Mouse (Mus musculus) lung, embryonic 15.5 days (tissue): ENCODE results near the gene Nup188. TPM values are rescaled to one million over a fixed set of nuclear protein-coding genes. Genes with fewer than 3 reads are reported as not detected.

Source experiments
- ATAC-seq: fragments of 200-750 bp; cut with Nextera tagmentation; 2 replicates; pipeline ENCODE4 v1.8.0; 2017; ENCODE audit warnings: moderate number of reproducible peaks, borderline replicate concordance; ENCODE audit not compliant: low FRiP score, low TSS enrichment; ENCODE audit errors: extremely low read depth
- H3K27ac ChIP-seq: fragments of 300-500 bp; sonication (generic); 2 replicates; pipeline ENCODE4 v1.5.1; 2015; ENCODE audit warnings: moderate library complexity, mild to moderate bottlenecking, inconsistent platforms
- H3K27me3 ChIP-seq: fragments of 300-500 bp; sonication (generic); 2 replicates; pipeline ENCODE4 v1.6.1; 2015; ENCODE audit warnings: inconsistent platforms
- H3K36me3 ChIP-seq: fragments of 300-500 bp; sonication (generic); 2 replicates; pipeline ENCODE4 v1.6.1; 2015; ENCODE audit warnings: inconsistent platforms
- H3K4me1 ChIP-seq: fragments of 300-500 bp; sonication (generic); 2 replicates; pipeline ENCODE4 v1.6.1; 2015; ENCODE audit warnings: inconsistent platforms
- H3K4me2 ChIP-seq: fragments of 300-500 bp; sonication (generic); 2 replicates; pipeline ENCODE4 v1.6.1; 2015; ENCODE audit warnings: inconsistent platforms, mild to moderate bottlenecking, moderate library complexity
- H3K4me3 ChIP-seq: fragments of 300-500 bp; sonication (generic); 2 replicates; pipeline ENCODE4 v1.5.1; 2015; ENCODE audit warnings: mild to moderate bottlenecking, inconsistent platforms
- H3K9ac ChIP-seq: fragments of 300-500 bp; sonication (generic); 2 replicates; pipeline ENCODE4 v1.6.1; 2015; ENCODE audit warnings: inconsistent platforms
- H3K9me3 ChIP-seq: fragments of 300-500 bp; sonication (generic); 2 replicates; pipeline ENCODE4 v1.6.1; 2016; ENCODE audit warnings: inconsistent platforms
- WGBS: fragments of 180-500 bp; shearing (Covaris S2); methylation state at CpG from one replicate; pipeline ENCODE4 v1.1.7; 2015; 5-methylcytosine and 5-hydroxymethylcytosine counted together
- polyA plus RNA-seq: library from polyadenylated mRNA; unstranded; fragments of >200 nt; fragmentation: Nextera tagmentation; extraction: Ambion mirVana; gene quantifications from 2 replicates; pipeline ENCODE4 v1.2.1, GENCODE M21; 2015

Nup188 gene
- polyA plus RNA-seq, result 28.2 and 30.4 TPM in 2 replicates

GRCm38 (mm10) chr2:30286192-30287026 is at the start of gene Nup188, which contains the start of gene Dolk:
Nup188 (plus strand) TSS chr2:30286397.
Dolk (minus strand) TSS chr2:30286334.
- peaks cover 22% of the 10 kb centered on the region for H3K4me1 ChIP-seq
- H3K27me3 ChIP-seq, result no peaks in the 10 kb centered on the region
- H3K27ac ChIP-seq, result peak within 1 kb of the TSS; percentile 58
- under 1% methylated on average over 66 of the region's 68 CpGs for WGBS
- H3K36me3 ChIP-seq, result no peaks in the 10 kb centered on the region
- ATAC-seq, result peak; percentile 97
- H3K4me2 ChIP-seq, result peak within 1 kb of the TSS; percentile 88
- H3K9ac ChIP-seq, result peak within 1 kb of the TSS; percentile 95
- peak within 1 kb of the TSS; percentile 83 for H3K4me3 ChIP-seq
- H3K9me3 ChIP-seq, result no peaks in the 10 kb centered on the region

GRCm38 (mm10) chr2:30236426-30237198 is 49.6 kb upstream of the Nup188 start:
- Histone ChIP-seq H3K4me3 (peak overlapping the region; percentile 89), H3K4me1 (peaks cover 41% of the 10 kb centered on the region), H3K9me3 (no peaks in the 10 kb centered on the region), H3K9ac (peak overlapping the region; percentile 62), H3K36me3 (peaks cover 14% of the 10 kb centered on the region), H3K27ac (peak overlapping the region; percentile 74), H3K27me3 (no peaks in the 10 kb centered on the region), H3K4me2 (peak overlapping the region; percentile 88)
- 2% methylated on average over 18 of the region's 18 CpGs for WGBS
- no peak for ATAC-seq

- peak; percentile 95 for ATAC-seq
- Histone ChIP-seq H3K27ac (peak within 1 kb of the TSS; percentile 92), H3K36me3 (peaks cover 16% of the 10 kb centered on the region), H3K4me1 (peaks cover 46% of the 10 kb centered on the region), H3K9me3 (no peaks in the 10 kb centered on the region), H3K9ac (peak within 1 kb of the TSS; percentile 85), H3K4me3 (peak within 1 kb of the TSS; percentile 89), H3K27me3 (no peaks in the 10 kb centered on the region), H3K4me2 (peak within 1 kb of the TSS; percentile 88)
- under 1% methylated on average over 63 of the region's 67 CpGs for WGBS
Observed at GRCm38 (mm10) chr2:30237199-30237880, 48.9 kb upstream of the Nup188 start, which contains the start of gene Lrrc8a. Lrrc8a (plus strand) TSS chr2:30237715.

- peaks cover 49% of the 10 kb centered on the region for H3K4me1 ChIP-seq
- WGBS, result under 1% methylated on average over 39 of the region's 42 CpGs
- peak; percentile 89 for ATAC-seq
- H3K9ac ChIP-seq, result peak overlapping the region; percentile 85
- peak overlapping the region; percentile 88 for H3K4me2 ChIP-seq
- H3K4me3 ChIP-seq, result peak overlapping the region; percentile 89
- H3K27me3 ChIP-seq, result no peaks in the 10 kb centered on the region
- H3K36me3 ChIP-seq, result peaks cover 16% of the 10 kb centered on the region
- H3K9me3 ChIP-seq, result no peaks in the 10 kb centered on the region
- peak overlapping the region; percentile 92 for H3K27ac ChIP-seq
Observed at GRCm38 (mm10) chr2:30237881-30238280, 48.3 kb upstream of the Nup188 start.

GRCm38 (mm10) chr2:30238906-30239465 is 47.2 kb upstream of the Nup188 start:
- Histone ChIP-seq H3K9ac (peak overlapping the region; percentile 85; the same call in 1 of the 2 replicates), H3K36me3 (peaks cover 21% of the 10 kb centered on the region), H3K27me3 (no peaks in the 10 kb centered on the region), H3K9me3 (no peaks in the 10 kb centered on the region), H3K4me1 (peaks cover 59% of the 10 kb centered on the region), H3K4me2 (peak overlapping the region; percentile 88), H3K27ac (peak overlapping the region; percentile 54), H3K4me3 (peak overlapping the region; percentile 89)
- 62% methylated on average over 3 of the region's 3 CpGs for WGBS
- ATAC-seq, result no peak

GRCm38 (mm10) chr2:30239777-30240176 is 46.4 kb upstream of the Nup188 start:
- no peak for ATAC-seq
- Histone ChIP-seq H3K9ac (no peak overlapping the region), H3K36me3 (peaks cover 25% of the 10 kb centered on the region), H3K9me3 (no peaks in the 10 kb centered on the region), H3K4me3 (no peak overlapping the region), H3K4me1 (peaks cover 63% of the 10 kb centered on the region), H3K4me2 (peak overlapping the region; percentile 88; the same call in 1 of the 2 replicates), H3K27me3 (no peaks in the 10 kb centered on the region), H3K27ac (peak overlapping the region; percentile 58)
- 62% methylated on average over 4 of the region's 4 CpGs for WGBS

- WGBS, result 75% methylated on average over 2 of the region's 2 CpGs
- peak within 1 kb of the TSS; percentile 89; the same call in 1 of the 2 replicates for H3K4me3 ChIP-seq
- peaks cover 25% of the 10 kb centered on the region for H3K36me3 ChIP-seq
- peak within 1 kb of the TSS; percentile 58 for H3K27ac ChIP-seq
- no peaks in the 10 kb centered on the region for H3K9me3 ChIP-seq
- no peak for ATAC-seq
- no peak within 1 kb of the TSS for H3K9ac ChIP-seq
- H3K4me1 ChIP-seq, result peaks cover 65% of the 10 kb centered on the region
- no peaks in the 10 kb centered on the region for H3K27me3 ChIP-seq
- peak within 1 kb of the TSS; percentile 88 for H3K4me2 ChIP-seq
Observed at GRCm38 (mm10) chr2:30240267-30240666, 45.9 kb upstream of the Nup188 start, which contains the start of gene Gm28035. Gm28035 (plus strand) TSS chr2:30240567.

GRCm38 (mm10) chr2:30242509-30242908 is 43.7 kb upstream of the Nup188 start:
- Histone ChIP-seq H3K4me1 (peaks cover 62% of the 10 kb centered on the region), H3K4me3 (no peak overlapping the region), H3K27ac (peak overlapping the region; percentile 70), H3K9ac (no peak overlapping the region), H3K9me3 (no peaks in the 10 kb centered on the region), H3K36me3 (peaks cover 28% of the 10 kb centered on the region), H3K27me3 (no peaks in the 10 kb centered on the region), H3K4me2 (peak overlapping the region; percentile 21; the same call in 1 of the 2 replicates)
- WGBS, result 57% methylated on average over 4 of the region's 4 CpGs
- peak; percentile 29; the same call in 1 of the 2 replicates for ATAC-seq

- H3K9ac ChIP-seq, result no peak overlapping the region
- H3K4me3 ChIP-seq, result no peak overlapping the region
- no peak overlapping the region for H3K4me2 ChIP-seq
- no peak for ATAC-seq
- peaks cover 29% of the 10 kb centered on the region for H3K36me3 ChIP-seq
- WGBS, result 84% methylated on average over 4 of the region's 4 CpGs
- no peaks in the 10 kb centered on the region for H3K9me3 ChIP-seq
- no peaks in the 10 kb centered on the region for H3K27me3 ChIP-seq
- H3K4me1 ChIP-seq, result peaks cover 60% of the 10 kb centered on the region
- 0 out of 2 replicates have a peak overlapping the region, but pooled peaks have one; percentile 10 for H3K27ac ChIP-seq
Observed at GRCm38 (mm10) chr2:30243391-30243790, 42.8 kb upstream of the Nup188 start.

GRCm38 (mm10) chr2:30244595-30245178 is 41.5 kb upstream of the Nup188 start:
- Histone ChIP-seq H3K4me2 (no peak overlapping the region), H3K27me3 (no peaks in the 10 kb centered on the region), H3K4me3 (no peak overlapping the region), H3K9me3 (no peaks in the 10 kb centered on the region), H3K4me1 (peaks cover 47% of the 10 kb centered on the region), H3K27ac (peak overlapping the region; percentile 51), H3K9ac (no peak overlapping the region), H3K36me3 (peaks cover 42% of the 10 kb centered on the region)
- no peak for ATAC-seq
- WGBS, result 52% methylated on average over 7 of the region's 7 CpGs
